Mouse (Mus musculus) heart, embryonic 10.5 days (tissue): ENCODE measurements around the gene BC037034. TPM values are rescaled to one million over a fixed set of nuclear protein-coding genes. Genes with fewer than 3 reads are reported as not detected.
A peak's percentile ranks its signal among the peaks of the same experiment; 100 is the strongest.

Source experiments
- DNase-seq: peaks from one replicate; pipeline ENCODE4 v3.0.0-alpha.2; 2017; ENCODE audit warnings: low spot score
- H3K27ac ChIP-seq: fragments of 300-500 bp; sonication (generic); 2 replicates; pipeline ENCODE4 v1.5.1; 2016; ENCODE audit warnings: mild to moderate bottlenecking
- H3K27me3 ChIP-seq: fragments of 300-500 bp; sonication (generic); 2 replicates; pipeline ENCODE4 v1.6.1; 2016; ENCODE audit warnings: mild to moderate bottlenecking; ENCODE audit not compliant: poor library complexity, insufficient read depth, severe bottlenecking
- H3K36me3 ChIP-seq: fragments of 300-500 bp; sonication (generic); 2 replicates; pipeline ENCODE4 v1.6.1; 2016; ENCODE audit warnings: mild to moderate bottlenecking, moderate library complexity
- H3K4me1 ChIP-seq: fragments of 300-500 bp; sonication (generic); 2 replicates; pipeline ENCODE4 v1.6.1; 2016; ENCODE audit warnings: mild to moderate bottlenecking
- H3K4me3 ChIP-seq: fragments of 300-500 bp; sonication (generic); 2 replicates; pipeline ENCODE4 v1.5.1; 2016; ENCODE audit warnings: mild to moderate bottlenecking, moderate library complexity
- H3K9me3 ChIP-seq: fragments of 300-500 bp; sonication (generic); 2 replicates; pipeline ENCODE4 v1.6.1; 2016; ENCODE audit warnings: mild to moderate bottlenecking, moderate library complexity
- WGBS: fragments of 180-500 bp; shearing (Covaris S2); methylation state at CpG from one replicate; pipeline ENCODE4 v1.1.7; 2016; 5-methylcytosine and 5-hydroxymethylcytosine counted together
- polyA plus RNA-seq: library from polyadenylated mRNA; unstranded; fragments of >200 nt; fragmentation: Nextera tagmentation; extraction: Ambion mirVana; gene quantifications from 2 replicates; pipeline ENCODE4 v1.2.1, GENCODE M21; 2016

Gene BC037034
- polyA plus RNA-seq, 1 experiment from 2014 or later: 8.7 TPM

DNA sequence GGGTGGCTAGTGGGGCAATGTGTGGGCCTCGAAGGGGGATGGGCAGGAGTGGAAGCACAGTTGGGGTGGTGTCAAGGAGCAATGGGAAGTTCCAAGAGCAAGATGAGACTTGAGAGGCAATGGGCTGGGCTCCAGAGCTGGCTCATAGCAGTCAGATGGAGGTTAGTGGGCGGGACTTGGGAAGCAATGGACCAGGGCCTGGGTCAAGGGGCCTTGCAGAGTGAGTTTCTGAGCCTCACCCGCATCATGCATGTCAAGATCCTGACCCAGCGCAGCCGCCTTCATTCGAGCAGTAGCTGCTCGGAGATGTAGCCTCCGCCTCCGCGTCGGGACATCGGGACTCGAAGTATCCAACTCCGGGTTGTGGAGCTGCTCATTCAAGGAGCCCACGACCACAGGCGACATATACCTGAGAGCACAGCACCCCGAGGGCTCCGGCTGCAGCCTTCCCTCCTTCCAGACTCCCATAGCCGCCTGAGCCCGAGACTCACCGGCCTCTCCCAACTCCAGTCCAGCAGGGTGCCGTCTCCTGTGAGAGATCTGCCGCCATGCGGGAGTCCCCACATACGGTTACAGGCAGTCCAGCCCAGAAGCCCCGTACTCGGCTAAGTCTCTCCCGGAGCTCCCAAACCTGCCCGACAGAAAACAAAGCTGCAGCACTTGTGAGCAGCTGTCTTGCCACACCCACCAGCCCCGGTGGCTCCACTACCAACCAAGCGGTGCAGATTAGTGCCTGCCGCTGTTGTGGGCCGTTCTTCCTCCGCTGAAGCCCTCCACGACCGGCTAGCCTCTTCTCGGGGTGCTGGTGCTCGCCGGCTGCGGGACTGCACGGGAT, 11.6 kb upstream of the BC037034 start:
- peaks cover 56% of the 10 kb centered on the region for H3K4me1 ChIP-seq
- no peaks in the 10 kb centered on the region for H3K9me3 ChIP-seq
- H3K27me3 ChIP-seq: peaks cover 38% of the 10 kb centered on the region; the same call in 1 of the 2 replicates
- peak overlapping the region; percentile 45 for H3K4me3 ChIP-seq
- peak overlapping the region; percentile 37; the same call in 1 of the 2 replicates for H3K27ac ChIP-seq
- peaks cover 24% of the 10 kb centered on the region for H3K36me3 ChIP-seq
- DNase-seq: peak; percentile 76
- WGBS: 24% methylated on average over 41 of the region's 41 CpGs

DNA sequence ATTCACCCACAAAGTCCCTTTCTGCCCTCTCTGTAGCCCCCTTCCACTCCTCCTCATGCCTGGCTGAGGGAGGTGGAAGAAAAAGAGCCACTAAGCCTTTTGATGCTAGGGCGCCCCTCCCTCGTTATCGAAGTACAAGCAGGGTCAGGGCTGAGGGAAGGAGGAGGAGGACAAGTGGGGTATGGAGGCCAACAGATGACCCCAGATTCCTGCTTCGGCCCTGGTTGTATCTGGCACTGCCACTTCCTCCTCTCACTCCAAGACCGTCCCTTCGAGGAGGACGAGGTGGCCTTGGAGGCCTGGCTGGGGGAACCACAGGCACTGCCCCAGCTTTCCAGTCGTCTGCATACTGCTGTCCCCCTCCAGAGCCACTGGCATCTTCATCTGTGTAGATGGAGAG, 10.4 kb upstream of the BC037034 start:
- Histone ChIP-seq H3K27ac (no peak overlapping the region), H3K4me1 (peaks cover 49% of the 10 kb centered on the region), H3K36me3 (peaks cover 24% of the 10 kb centered on the region), H3K27me3 (peaks cover 38% of the 10 kb centered on the region; the same call in 1 of the 2 replicates), H3K9me3 (no peaks in the 10 kb centered on the region), H3K4me3 (no peak overlapping the region)
- peak; percentile 64 for DNase-seq
- WGBS: 79% methylated on average over 8 of the region's 8 CpGs

DNA sequence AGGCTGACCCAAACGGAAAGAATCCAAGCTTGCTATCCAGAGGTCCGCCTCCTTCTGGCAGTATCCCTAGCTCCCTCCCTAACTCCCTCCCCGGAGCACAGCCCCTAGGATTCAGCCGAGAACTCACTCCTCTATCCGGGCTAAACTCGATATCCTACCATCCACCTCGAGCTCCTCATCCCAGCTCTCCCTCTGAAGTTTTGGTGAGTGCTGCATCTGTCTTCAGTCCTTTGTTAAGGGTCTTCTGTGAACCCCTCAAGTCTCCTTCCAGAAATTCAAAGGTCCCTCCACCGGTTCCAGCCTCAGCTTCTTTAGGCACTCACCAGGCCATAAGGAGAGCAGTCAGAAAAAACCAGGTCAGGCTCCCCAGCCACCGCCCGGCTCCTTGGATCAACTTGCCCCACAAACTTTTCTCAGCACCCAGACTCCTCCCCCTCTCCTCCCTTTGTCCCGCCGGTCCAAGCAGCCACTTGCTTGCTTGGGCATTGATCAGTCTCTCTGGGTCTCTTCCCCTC, 8.6 kb upstream of the BC037034 start, which contains the start of gene Gal3st4:
Gal3st4 (minus strand) TSS at position 432 of the 515 bp plus-strand sequence.
- Histone ChIP-seq H3K27me3 (peaks cover 38% of the 10 kb centered on the region; the same call in 1 of the 2 replicates), H3K36me3 (peaks cover 17% of the 10 kb centered on the region), H3K4me1 (peaks cover 39% of the 10 kb centered on the region), H3K27ac (peak within 1 kb of the TSS; percentile 56; the same call in 1 of the 2 replicates), H3K9me3 (no peaks in the 10 kb centered on the region), H3K4me3 (peak within 1 kb of the TSS; percentile 39)
- 1% methylated on average over 12 of the region's 12 CpGs for WGBS
- DNase-seq: peak; percentile 69

DNA sequence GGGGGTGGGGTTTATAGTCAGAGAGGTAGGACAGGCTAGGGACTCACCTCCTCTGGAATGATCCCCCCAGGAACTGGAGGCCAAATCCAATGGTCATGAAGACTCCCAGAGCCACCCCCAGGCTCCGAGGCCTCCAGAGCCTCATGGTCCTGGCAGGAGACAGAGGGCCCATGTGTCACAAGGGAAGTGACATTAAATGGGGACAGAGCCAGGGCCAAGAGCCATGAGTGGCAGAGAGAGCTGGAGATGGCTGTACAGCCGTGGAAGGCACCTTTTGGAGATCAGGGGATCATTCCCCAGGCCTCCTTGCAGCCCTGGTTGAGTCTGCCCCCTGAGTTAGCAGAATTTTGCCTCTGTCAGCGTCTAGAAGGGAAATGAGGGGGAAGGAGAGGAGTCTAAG, 7.4 kb upstream of the BC037034 start:
- H3K36me3 ChIP-seq: peaks cover 8% of the 10 kb centered on the region

DNA sequence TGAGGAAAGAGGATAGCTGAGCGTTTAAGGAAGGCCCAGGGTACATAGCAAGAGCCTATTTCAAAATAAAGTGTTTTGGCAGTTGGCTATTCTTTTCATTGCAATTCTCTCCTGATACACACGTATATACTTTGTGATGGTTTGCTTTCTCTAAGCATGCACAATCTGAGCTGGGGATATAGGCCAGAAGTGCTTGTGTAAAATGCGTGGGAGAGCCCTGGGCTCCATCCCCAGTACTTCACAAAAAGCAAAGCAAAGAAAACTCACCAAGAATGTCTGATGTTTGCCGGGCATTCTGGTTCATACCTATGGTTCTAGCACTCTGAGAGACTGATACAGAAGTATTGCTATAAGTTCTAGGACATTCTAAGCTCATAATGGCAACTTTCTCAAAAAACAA, 5.1 kb upstream of the BC037034 start:
- peak; percentile 42 for DNase-seq
- Histone ChIP-seq H3K4me1 (peaks cover 25% of the 10 kb centered on the region), H3K36me3 (peaks cover 11% of the 10 kb centered on the region), H3K27ac (no peak overlapping the region), H3K9me3 (no peaks in the 10 kb centered on the region), H3K4me3 (no peak overlapping the region), H3K27me3 (peaks cover 22% of the 10 kb centered on the region; the same call in 1 of the 2 replicates)
- WGBS: 67% methylated on average over 4 of the region's 4 CpGs

More for the DNA sequence above, 7.4 kb upstream of the BC037034 start:
- DNase-seq: no peak
- H3K4me3 ChIP-seq: no peak overlapping the region
- no peaks in the 10 kb centered on the region for H3K9me3 ChIP-seq
- WGBS: 59% methylated on average over 3 of the region's 3 CpGs
- H3K27ac ChIP-seq: no peak overlapping the region
- H3K27me3 ChIP-seq: peaks cover 31% of the 10 kb centered on the region; the same call in 1 of the 2 replicates
- H3K4me1 ChIP-seq: peaks cover 32% of the 10 kb centered on the region

DNA sequence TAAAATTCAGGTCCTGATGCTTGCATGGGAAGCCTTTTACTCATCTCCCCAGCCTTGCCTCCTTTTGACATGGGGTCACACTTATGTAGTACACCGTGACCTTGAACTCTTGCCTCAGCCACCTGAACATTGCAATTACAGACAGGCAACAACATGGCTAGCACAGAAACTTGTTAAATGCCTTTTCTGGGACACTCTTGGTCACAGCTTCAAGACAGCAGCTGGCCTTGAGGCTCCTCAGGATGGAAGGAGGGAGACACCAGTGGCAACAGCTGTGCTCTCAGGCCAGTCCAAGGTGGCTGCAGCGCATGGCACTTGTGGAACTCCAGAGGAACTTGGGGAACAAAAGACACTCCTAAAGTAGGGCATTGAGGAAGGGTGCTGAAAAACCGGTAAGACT, 3.3 kb upstream of the BC037034 start:
- H3K9me3 ChIP-seq: no peaks in the 10 kb centered on the region
- DNase-seq: peak; percentile 63
- no peak overlapping the region for H3K4me3 ChIP-seq
- 83% methylated on average over 3 of the region's 3 CpGs for WGBS
- H3K27me3 ChIP-seq: peaks cover 11% of the 10 kb centered on the region; the same call in 1 of the 2 replicates
- peaks cover 13% of the 10 kb centered on the region for H3K36me3 ChIP-seq
- peaks cover 32% of the 10 kb centered on the region for H3K4me1 ChIP-seq
- H3K27ac ChIP-seq: no peak overlapping the region

DNA sequence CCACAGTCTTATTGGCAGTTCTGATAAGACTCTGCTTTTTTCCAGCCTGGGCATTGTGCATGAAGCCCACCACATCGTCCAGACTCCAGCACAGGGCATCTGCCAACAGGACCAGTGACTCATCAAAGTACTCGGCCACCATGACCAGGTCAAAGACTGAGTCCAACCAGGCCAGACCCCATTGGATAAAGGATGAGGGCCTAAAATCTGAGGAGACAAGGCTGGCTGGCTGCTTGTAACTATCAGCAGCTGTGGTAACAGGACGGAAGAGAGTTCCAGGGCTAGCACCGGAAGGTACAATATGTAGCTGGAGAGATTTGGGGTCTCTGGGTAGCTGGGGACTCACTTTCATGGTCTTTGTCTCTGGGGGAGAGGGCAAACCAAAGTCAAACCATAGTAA, 1.9 kb upstream of the BC037034 start:
- Histone ChIP-seq H3K27ac (no peak overlapping the region), H3K36me3 (peaks cover 27% of the 10 kb centered on the region), H3K4me1 (peaks cover 35% of the 10 kb centered on the region), H3K9me3 (no peaks in the 10 kb centered on the region), H3K4me3 (no peak overlapping the region), H3K27me3 (no peaks in the 10 kb centered on the region)
- 90% methylated on average over 4 of the region's 4 CpGs for WGBS
- peak; percentile 69 for DNase-seq

DNA sequence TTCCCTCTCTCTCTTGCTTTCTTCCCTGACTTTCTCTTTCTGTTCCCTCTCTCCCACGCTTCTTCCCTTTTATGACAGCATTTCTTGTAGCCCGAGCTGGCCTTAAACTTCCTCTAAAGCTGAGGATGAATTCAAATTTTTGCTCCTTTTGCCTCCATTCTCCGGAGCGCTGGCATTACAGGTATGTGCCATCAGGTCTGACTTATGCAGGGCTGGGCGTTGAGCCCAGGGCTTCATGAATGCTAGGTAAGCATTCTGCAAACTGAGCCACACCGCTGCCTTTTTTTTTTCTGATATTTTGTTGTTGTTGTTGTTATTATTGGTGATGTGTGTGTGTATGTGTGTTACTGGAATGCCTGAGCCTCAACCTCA, 360 bp upstream of the BC037034 start:
- H3K27ac ChIP-seq: peak overlapping the region; percentile 95
- peaks cover 42% of the 10 kb centered on the region for H3K36me3 ChIP-seq
- H3K9me3 ChIP-seq: no peaks in the 10 kb centered on the region
- H3K27me3 ChIP-seq: no peaks in the 10 kb centered on the region
- peaks cover 50% of the 10 kb centered on the region for H3K4me1 ChIP-seq
- peak overlapping the region; percentile 94 for H3K4me3 ChIP-seq
- WGBS: 15% methylated on average over 6 of the region's 6 CpGs
- no peak for DNase-seq

DNA sequence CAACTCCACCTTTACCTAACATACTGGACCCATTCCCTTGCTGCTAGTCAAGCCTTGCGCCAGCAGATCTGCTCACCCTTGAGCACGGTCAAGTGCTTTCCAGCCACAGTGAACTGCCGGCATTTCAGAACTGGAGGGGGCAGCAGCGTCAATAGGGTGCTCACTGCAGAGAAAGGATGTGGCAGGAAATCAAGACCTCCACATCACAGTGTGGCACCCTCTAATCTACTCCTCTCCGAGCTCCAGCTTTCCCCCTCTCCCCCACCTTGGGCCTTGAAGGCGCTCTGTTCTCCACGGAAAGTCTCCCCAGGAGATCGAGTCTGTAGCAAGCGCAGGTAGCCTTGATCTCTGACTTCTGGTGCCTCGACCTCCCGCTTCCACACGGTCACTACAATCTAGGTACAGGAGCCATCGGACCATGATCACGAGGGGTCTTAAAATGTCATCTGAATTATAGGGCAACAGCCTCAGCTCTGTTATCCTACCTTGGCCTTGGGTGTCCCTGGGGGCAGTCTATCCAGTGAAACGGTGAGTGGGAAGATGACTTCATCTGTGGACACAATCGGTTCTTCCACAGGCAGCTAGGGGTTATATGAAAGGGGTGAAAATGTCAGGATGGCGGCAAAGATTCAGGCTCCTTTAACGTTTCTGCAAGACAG, 1.1 kb downstream of the BC037034 start:
- Histone ChIP-seq H3K4me1 (peaks cover 65% of the 10 kb centered on the region), H3K27ac (peak overlapping the region; percentile 95; the same call in 1 of the 2 replicates), H3K4me3 (peak overlapping the region; percentile 94), H3K9me3 (no peaks in the 10 kb centered on the region), H3K36me3 (peaks cover 54% of the 10 kb centered on the region), H3K27me3 (no peaks in the 10 kb centered on the region)
- DNase-seq: no peak
- WGBS: 62% methylated on average over 18 of the region's 18 CpGs

DNA sequence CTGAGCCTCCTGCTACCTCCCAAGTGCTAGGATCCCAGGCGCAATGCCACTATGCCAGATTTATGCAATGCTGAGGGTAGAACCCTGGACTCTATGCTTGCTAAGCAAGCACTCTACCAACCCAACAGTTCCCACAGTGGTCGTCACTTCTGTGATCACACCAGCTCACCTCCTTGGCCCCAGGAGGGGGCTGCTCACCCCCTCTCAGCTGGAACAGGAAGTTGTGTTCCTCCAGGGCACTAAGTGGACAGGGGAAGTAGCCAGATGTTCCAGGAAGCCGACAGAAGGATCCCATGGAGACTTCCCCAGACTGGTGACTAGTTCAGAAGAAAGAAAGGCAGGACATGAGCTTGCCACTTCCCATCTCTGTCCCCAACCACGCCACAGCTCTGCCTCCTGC, 1.8 kb downstream of the BC037034 start:
- peaks cover 65% of the 10 kb centered on the region for H3K4me1 ChIP-seq
- H3K4me3 ChIP-seq: peak overlapping the region; percentile 94; the same call in 1 of the 2 replicates
- H3K27ac ChIP-seq: no peak overlapping the region

DNA sequence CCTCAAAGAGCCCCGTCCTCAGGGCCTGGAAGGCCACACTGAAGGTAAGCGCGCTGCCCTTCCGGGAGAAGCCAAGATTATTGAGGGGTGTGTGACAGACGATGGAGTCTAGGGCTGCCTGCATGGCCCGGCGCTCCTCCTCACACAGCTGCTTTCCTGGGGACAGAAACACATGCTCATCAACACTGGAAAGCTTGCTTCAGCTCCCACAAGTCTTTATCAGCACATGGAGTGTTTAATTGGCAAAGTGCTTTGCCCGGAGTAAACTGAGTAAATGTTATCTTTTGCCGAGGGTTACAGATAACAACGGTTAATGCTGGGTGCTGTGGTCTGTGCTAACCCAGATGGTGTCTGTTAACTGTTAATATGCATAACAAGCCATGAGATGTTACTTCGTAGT, 3.0 kb downstream of the BC037034 start:
- peak overlapping the region; percentile 72 for H3K27ac ChIP-seq
- no peaks in the 10 kb centered on the region for H3K27me3 ChIP-seq
- 58% methylated on average over 11 of the region's 11 CpGs for WGBS
- H3K4me1 ChIP-seq: peaks cover 71% of the 10 kb centered on the region
- 0 out of 2 replicates have a peak overlapping the region, but pooled peaks have one; percentile 8 for H3K4me3 ChIP-seq
- H3K9me3 ChIP-seq: no peaks in the 10 kb centered on the region
- H3K36me3 ChIP-seq: peaks cover 51% of the 10 kb centered on the region
- no peak for DNase-seq

More for the DNA sequence above, 1.8 kb downstream of the BC037034 start:
- no peak for DNase-seq
- H3K27me3 ChIP-seq: no peaks in the 10 kb centered on the region
- H3K36me3 ChIP-seq: peaks cover 54% of the 10 kb centered on the region
- 65% methylated on average over 4 of the region's 4 CpGs for WGBS
- H3K9me3 ChIP-seq: no peaks in the 10 kb centered on the region

DNA sequence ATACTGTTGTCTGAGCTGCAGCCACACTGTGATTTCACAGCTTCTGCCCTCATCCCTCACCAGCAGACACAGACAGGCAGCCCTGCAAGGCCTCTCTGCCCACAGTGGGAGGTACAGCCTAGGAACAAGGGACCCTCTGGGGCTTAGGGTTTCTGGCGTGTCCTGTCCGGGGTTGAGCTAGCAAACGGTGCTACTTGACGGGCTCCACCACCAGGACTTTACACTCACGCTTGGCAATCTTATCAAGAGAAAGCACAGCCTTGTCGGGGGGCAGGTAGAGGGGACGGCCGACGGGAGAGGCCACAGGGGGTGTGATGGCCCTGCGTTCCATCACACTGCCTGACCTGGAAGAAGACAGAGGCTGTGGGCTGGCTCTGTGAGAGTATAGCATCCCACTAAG, 3.8 kb downstream of the BC037034 start:
- DNase-seq: no peak
- Histone ChIP-seq H3K4me1 (peaks cover 72% of the 10 kb centered on the region), H3K27me3 (no peaks in the 10 kb centered on the region), H3K36me3 (peaks cover 44% of the 10 kb centered on the region), H3K9me3 (no peaks in the 10 kb centered on the region), H3K4me3 (peak overlapping the region; percentile 8; the same call in 1 of the 2 replicates), H3K27ac (peak overlapping the region; percentile 72)
- WGBS: 35% methylated on average over 10 of the region's 10 CpGs

DNA sequence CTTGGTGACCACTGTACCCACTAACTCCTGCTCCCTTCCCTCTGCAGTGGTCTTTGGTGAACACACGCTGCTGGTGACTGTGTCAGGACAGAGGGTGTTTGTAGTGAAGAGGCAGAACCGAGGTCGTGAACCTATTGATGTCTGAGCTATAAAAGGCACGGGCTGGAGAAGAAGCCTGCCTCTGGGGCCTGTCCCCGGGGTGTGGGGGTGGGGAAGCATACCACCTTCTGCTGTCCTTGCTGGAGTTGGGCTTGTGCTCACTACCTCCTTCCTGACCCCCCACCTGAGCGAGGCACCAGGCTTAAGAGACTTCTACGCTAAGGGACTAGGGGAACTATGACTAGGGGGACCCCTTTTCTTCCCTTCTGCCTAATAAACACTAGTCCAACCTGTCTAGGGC, 4.8 kb downstream of the BC037034 start:
- Histone ChIP-seq H3K4me3 (no peak overlapping the region), H3K9me3 (no peaks in the 10 kb centered on the region), H3K27me3 (no peaks in the 10 kb centered on the region), H3K4me1 (peaks cover 69% of the 10 kb centered on the region), H3K27ac (peak overlapping the region; percentile 31), H3K36me3 (peaks cover 44% of the 10 kb centered on the region)
- DNase-seq: no peak
- 54% methylated on average over 7 of the region's 7 CpGs for WGBS
